Mouse (Mus musculus) neutrophil, adult 59 days (primary cell): ENCODE results near the gene Syt2. TPM values are rescaled to one million over a fixed set of nuclear protein-coding genes. Genes with fewer than 3 reads are reported as not detected.

ENCODE experiments used
- total RNA-seq, 2 experiments: library from RNA; stranded (reverse); gene quantifications; 1 replicate in 1 of 2; 2 replicates in 1 of 2; pipeline ENCODE4 v1.2.4; 2023

The Syt2 gene
- total RNA-seq: not detected

DNA sequence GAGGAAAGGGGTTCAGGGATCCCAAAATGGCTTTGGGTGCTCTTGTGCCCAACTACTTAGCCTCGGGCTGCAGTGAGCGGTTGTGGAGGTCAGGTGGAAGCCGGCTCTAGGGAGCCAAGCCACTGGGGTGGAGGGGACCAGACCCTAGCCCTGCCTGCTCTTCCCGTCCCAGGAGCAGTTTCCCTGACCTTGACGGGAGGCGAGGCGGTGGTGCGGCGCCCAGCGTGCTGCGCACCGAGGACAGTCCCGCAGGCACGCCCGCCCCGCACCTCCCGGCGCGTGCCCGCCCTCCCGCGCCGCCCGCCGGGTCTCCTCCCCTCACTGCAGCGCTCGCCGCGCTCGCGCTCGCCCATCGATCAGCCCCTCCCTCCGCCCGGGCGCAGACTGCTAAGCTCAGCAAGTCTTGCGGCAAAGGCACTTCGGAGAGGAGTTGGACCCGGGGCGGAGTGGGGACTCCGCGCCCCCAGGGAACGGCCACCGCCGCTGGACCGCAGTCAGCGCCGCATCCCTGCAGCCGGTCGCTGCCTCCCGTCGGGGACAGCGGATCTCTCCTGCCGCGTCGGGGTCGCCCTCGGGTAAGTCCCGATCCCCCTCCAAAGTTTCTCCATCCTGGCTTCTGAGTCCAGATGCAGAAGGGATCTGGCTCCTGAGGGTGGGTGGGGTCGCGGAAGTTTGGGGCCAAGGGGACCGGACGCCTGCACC lies at the start of gene Syt2:
Gene Syt2 (plus strand): TSS at position 417 of the 702 bp plus-strand sequence.

Other genes with a start within 250 kb of the Syt2 start
- gene Cyb5r1, start 241.1 kb upstream of the Syt2 start, total RNA-seq: 10 to 100 TPM; 56.2 to 59.4 TPM
- 100 to 1,000 TPM; 316 to 330 TPM for gene Adipor1, start 231.3 kb upstream of the Syt2 start, total RNA-seq
- 10 to 100 TPM; 23.9 to 29.5 TPM for gene Klhl12, start 191.1 kb upstream of the Syt2 start, total RNA-seq
- gene Rabif, start 152.0 kb upstream of the Syt2 start, total RNA-seq: 10 to 100 TPM; 18.0 to 19.1 TPM
- gene Mgat4e, start 97.0 kb upstream of the Syt2 start, total RNA-seq: not detected
- 10 to 100 TPM; 44.4 to 51.6 TPM for gene Kdm5b, start 86.5 kb upstream of the Syt2 start, total RNA-seq